Mouse (Mus musculus) thymus, adult 2 months (tissue): ENCODE results near the gene Rrbp1.

ENCODE experiments used
- CTCF ChIP-seq: fragments of 200-500 bp; IDR thresholded peaks from 2 replicates; pipeline ENCODE4 v1.5.1; 2012; ENCODE audit warnings: mild to moderate bottlenecking, control low read depth, low read length, moderate library complexity, borderline replicate concordance; ENCODE audit not compliant: control insufficient read depth, poor library complexity, insufficient read depth; ENCODE audit errors: extremely low read depth
- POLR2A ChIP-seq: fragments of 200-500 bp; IDR thresholded peaks from 2 replicates; pipeline ENCODE4 v1.6.1; 2012; ENCODE audit warnings: mild to moderate bottlenecking, low read length, control low read depth, moderate library complexity; ENCODE audit not compliant: control insufficient read depth, poor library complexity, insufficient read depth; ENCODE audit errors: extremely low read depth

- TF ChIP-seq CTCF (no peak), POLR2A (no peak)
These were observed 78.7 kb downstream of the Rrbp1 start for GRCm38 (mm10) chr2:143932340-143932873.
